ENCODE assay signal across 8 mouse cellular contexts in the genomic region with DNA sequence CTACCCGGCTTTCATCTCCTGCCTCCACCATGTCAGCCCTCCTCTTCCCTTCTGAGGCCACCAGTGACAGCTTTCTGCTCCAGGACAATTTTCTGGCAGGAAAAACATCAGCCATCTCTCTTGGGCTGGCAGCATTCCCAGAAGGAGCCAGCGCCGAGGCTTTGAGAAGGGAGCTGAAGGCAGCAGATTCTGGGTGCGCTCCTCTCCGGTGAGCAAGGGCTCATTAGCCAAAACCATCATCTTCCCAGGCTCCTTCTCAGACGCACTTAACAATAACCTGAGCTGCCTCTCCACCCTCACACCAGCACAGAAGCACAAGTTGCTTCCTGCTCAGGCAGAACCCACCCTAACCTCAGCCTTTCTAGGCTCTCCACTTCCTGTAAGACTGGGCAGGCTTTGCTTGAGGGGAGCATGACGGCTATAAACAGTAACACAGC. TPM values are rescaled to one million over a fixed set of nuclear protein-coding genes. Genes with fewer than 3 reads are reported as not detected.
DNase-seq lines count a peak whose midpoint lies in the region; ATAC-seq and TF ChIP-seq lines count a peak whose summit lies in the region.

No protein-coding gene starts in this region.

- H3K4me3 ChIP-seq in midbrain, embryonic 11.5 days (ENCODE audit: low read depth, low read length): no peak overlapping the region
- H3K4me3 ChIP-seq in midbrain, embryonic 16.5 days (ENCODE audit: low read depth, low read length): no peak overlapping the region
- H3K4me3 ChIP-seq in lung, postnatal 0 days (ENCODE audit: low read depth, low read length): no peak overlapping the region
- no peak overlapping the region for H3K4me3 ChIP-seq in stomach, embryonic 14.5 days (ENCODE audit: low read depth, low read length)

- H3K36me3 ChIP-seq in midbrain, embryonic 11.5 days (ENCODE audit: control insufficient read depth, insufficient read depth, low read length): no peaks in the 10 kb centered on the region
- no peaks in the 10 kb centered on the region for H3K36me3 ChIP-seq in midbrain, embryonic 16.5 days (ENCODE audit: control insufficient read depth, insufficient read depth, low read length)
- H3K36me3 ChIP-seq in lung, postnatal 0 days (ENCODE audit: insufficient read depth, low read length): no peaks in the 10 kb centered on the region
- H3K36me3 ChIP-seq in stomach, embryonic 14.5 days (ENCODE audit: control insufficient read depth, insufficient read depth, low read length): no peaks in the 10 kb centered on the region

- H3K27ac ChIP-seq in midbrain, embryonic 11.5 days (ENCODE audit: low read depth, low read length): no peak overlapping the region
- no peak overlapping the region for H3K27ac ChIP-seq in midbrain, embryonic 16.5 days (ENCODE audit: low read length)
- 0 out of 2 replicates have a peak overlapping the region, but pooled peaks have one; percentile 20 for H3K27ac ChIP-seq in lung, postnatal 0 days (ENCODE audit: low read length)
- H3K27ac ChIP-seq in stomach, embryonic 14.5 days (ENCODE audit: low read length): peak overlapping the region; percentile 48; the same call in 1 of the 2 replicates

- ATAC-seq in midbrain, embryonic 11.5 days (ENCODE audit: low FRiP score): no peak
- ATAC-seq in midbrain, embryonic 16.5 days: no peak
- peak; percentile 56 for ATAC-seq in lung, postnatal 0 days
- ATAC-seq in stomach, embryonic 14.5 days (ENCODE audit: insufficient number of reproducible peaks, insufficient read depth, low FRiP score, low read depth): no peak

- intact Hi-C loops in heart, postnatal 36 days (cut with DNase I): no loop called here

- no peak overlapping the region for H3K4me2 ChIP-seq in midbrain, embryonic 11.5 days
- no peak overlapping the region for H3K4me2 ChIP-seq in midbrain, embryonic 16.5 days (ENCODE audit: low read length)
- H3K4me2 ChIP-seq in lung, postnatal 0 days (replicated peaks; ENCODE audit: low read depth, low read length): peak overlapping the region; percentile 42
- peak overlapping the region; percentile 30 for H3K4me2 ChIP-seq in stomach, embryonic 14.5 days (replicated peaks; ENCODE audit: low read depth, low read length)

- H3K9me3 ChIP-seq in midbrain, embryonic 11.5 days (ENCODE audit: control insufficient read depth, low read length): no peaks in the 10 kb centered on the region
- no peaks in the 10 kb centered on the region for H3K9me3 ChIP-seq in midbrain, embryonic 16.5 days (replicated peaks; ENCODE audit: control insufficient read depth, low read length, poor library complexity, severe bottlenecking)
- no peaks in the 10 kb centered on the region for H3K9me3 ChIP-seq in lung, postnatal 0 days (ENCODE audit: low read length)
- H3K9me3 ChIP-seq in stomach, embryonic 14.5 days (ENCODE audit: control insufficient read depth, low read depth, low read length): no peaks in the 10 kb centered on the region

- no peak for TF ChIP-seq EP300 in lung, postnatal 0 days (IDR thresholded peaks at IDR 0.05)

- peaks cover 17% of the 10 kb centered on the region for H3K27me3 ChIP-seq in midbrain, embryonic 11.5 days (ENCODE audit: control insufficient read depth, insufficient read depth, low read length)
- peaks cover 17% of the 10 kb centered on the region for H3K27me3 ChIP-seq in midbrain, embryonic 16.5 days (ENCODE audit: control insufficient read depth, insufficient read depth, low read depth, low read length)
- peaks cover 24% of the 10 kb centered on the region for H3K27me3 ChIP-seq in lung, postnatal 0 days (replicated peaks; ENCODE audit: insufficient read depth, low read length)
- peaks cover 9% of the 10 kb centered on the region for H3K27me3 ChIP-seq in stomach, embryonic 14.5 days (ENCODE audit: control insufficient read depth, insufficient read depth, low read length)

- no peak overlapping the region for H3K9ac ChIP-seq in midbrain, embryonic 11.5 days (ENCODE audit: low read length)
- no peak overlapping the region for H3K9ac ChIP-seq in midbrain, embryonic 16.5 days (ENCODE audit: low read depth, low read length)
- H3K9ac ChIP-seq in lung, postnatal 0 days (replicated peaks; ENCODE audit: low read depth): no peak overlapping the region
- no peak overlapping the region for H3K9ac ChIP-seq in stomach, embryonic 14.5 days (replicated peaks; ENCODE audit: low read depth, low read length)

- DNase-seq in cerebellum, postnatal 14 days: peak; percentile 42 to 53
- no peak for DNase-seq in cerebellum, adult 18-20 months
- DNase-seq in midbrain, embryonic 11.5 days (ENCODE audit: low spot score, missing footprints): peak; percentile 45
- peak; percentile 36 to 47 for DNase-seq in heart, postnatal 36 days
- peak; percentile 65 for DNase-seq in lung, postnatal 0 days (ENCODE audit: low spot score)
- DNase-seq in urinary bladder, postnatal 10 days (ENCODE audit: low spot score): no peak

- no peaks in the 10 kb centered on the region for H3K4me1 ChIP-seq in midbrain, embryonic 11.5 days (ENCODE audit: control insufficient read depth, insufficient read depth, low read length)
- peaks cover 7% of the 10 kb centered on the region for H3K4me1 ChIP-seq in midbrain, embryonic 16.5 days (ENCODE audit: control insufficient read depth, insufficient read depth, low read length)
- no peaks in the 10 kb centered on the region for H3K4me1 ChIP-seq in lung, postnatal 0 days (ENCODE audit: insufficient read depth, low read depth, low read length)
- peaks cover 23% of the 10 kb centered on the region for H3K4me1 ChIP-seq in stomach, embryonic 14.5 days (ENCODE audit: control insufficient read depth, insufficient read depth, low read length)

- no peak for TF ChIP-seq CTCF in lung, postnatal 0 days (IDR thresholded peaks at IDR 0.05)

- 72% methylated on average over 7 of the region's 7 CpGs for WGBS in midbrain, embryonic 11.5 days
- WGBS in midbrain, embryonic 16.5 days: 49% methylated on average over 7 of the region's 7 CpGs
- WGBS in lung, postnatal 0 days: 7% methylated on average over 7 of the region's 7 CpGs
- WGBS in stomach, embryonic 14.5 days: 21% methylated on average over 7 of the region's 7 CpGs

RNA-seq across cellular contexts. Expression of a gene that starts 4.9 kb away (rescaled TPM):
- 15.7 and 17.0 TPM in 2 replicates for polyA plus RNA-seq in midbrain, embryonic 11.5 days (2014; fragmentation: Nextera tagmentation; extraction: Ambion mirVana)
- 17.3 and 22.2 TPM in 2 replicates for polyA plus RNA-seq in midbrain, embryonic 16.5 days (2015; fragmentation: Nextera tagmentation; extraction: Ambion mirVana)
- total RNA-seq in heart, postnatal 36 days (2021): 10 to 100 TPM; 64.2 to 79.7 TPM
- polyA plus RNA-seq in lung, postnatal 0 days (2015; fragmentation: Nextera tagmentation; extraction: Ambion mirVana): 3.2 and 5.0 TPM in 2 replicates
- 19.8 and 21.7 TPM in 2 replicates for polyA plus RNA-seq in stomach, embryonic 14.5 days (2014; fragmentation: Nextera tagmentation; extraction: Ambion mirVana)

RNA-seq across cellular contexts. Expression of a gene that starts 28.2 kb away (rescaled TPM):
- polyA plus RNA-seq in midbrain, embryonic 11.5 days (2014; fragmentation: Nextera tagmentation; extraction: Ambion mirVana): 49.5 and 53.0 TPM in 2 replicates
- polyA plus RNA-seq in midbrain, embryonic 16.5 days (2015; fragmentation: Nextera tagmentation; extraction: Ambion mirVana): 27.7 and 30.7 TPM in 2 replicates
- 10 to 100 TPM; 24.1 to 26.0 TPM for total RNA-seq in heart, postnatal 36 days (2021)
- 19.5 and 20.0 TPM in 2 replicates for polyA plus RNA-seq in lung, postnatal 0 days (2015; fragmentation: Nextera tagmentation; extraction: Ambion mirVana)
- polyA plus RNA-seq in stomach, embryonic 14.5 days (2014; fragmentation: Nextera tagmentation; extraction: Ambion mirVana): 43.2 and 45.4 TPM in 2 replicates

Comparison
In these comparisons a context has a peak if more than half of its experiments do, and no peak if none do; other contexts are left out.
1. DNase-seq: peak in cerebellum, postnatal 14 days (2 of 2), midbrain, embryonic 11.5 days (single experiment), heart, postnatal 36 days (2 of 2) and lung, postnatal 0 days (single experiment); none in cerebellum, adult 18-20 months (0 of 2) and urinary bladder, postnatal 10 days (single experiment).
2. H3K27ac ChIP-seq: peak in lung, postnatal 0 days (single experiment) and stomach, embryonic 14.5 days (single experiment); none in midbrain, embryonic 11.5 days (single experiment) and midbrain, embryonic 16.5 days (single experiment).
3. H3K4me2 ChIP-seq: peak in lung, postnatal 0 days (single experiment) and stomach, embryonic 14.5 days (single experiment); none in midbrain, embryonic 11.5 days (single experiment) and midbrain, embryonic 16.5 days (single experiment).